Comparison of ENCODE assay signal across 16 mouse cellular contexts in genomic region chr3:104279505-104279904, GRCm38 (mm10). TPM values are rescaled to one million over a fixed set of nuclear protein-coding genes. Genes with fewer than 3 reads are reported as not detected.
DNase-seq lines count a peak whose midpoint lies in the region; ATAC-seq and TF ChIP-seq lines count a peak whose summit lies in the region.
"Had no signal": no experiment of that assay in that cellular context is flagged by ENCODE, and none has a peak within 500 bp of the region (broad histone marks: within the 10 kb centered on the region; RNA-seq: fewer than 3 reads in every experiment).

No protein-coding gene starts in this region.

- no peak overlapping the region for H3K9ac ChIP-seq in intestine, postnatal 0 days (ENCODE audit: low read depth, low read length)
- H3K9ac ChIP-seq: forebrain, postnatal 0 days; hindbrain, embryonic 15.5 days; lung, embryonic 14.5 days had no signal

- intact Hi-C loops in heart, postnatal 25 days (cut with DNase I) = no loop called here

- H3K27me3 ChIP-seq in intestine, postnatal 0 days (replicated peaks; ENCODE audit: control insufficient read depth, insufficient read depth, low read length) = no peaks in the 10 kb centered on the region
- H3K27me3 ChIP-seq in heart, embryonic 10.5 days (ENCODE audit: insufficient read depth, poor library complexity, severe bottlenecking) = no peaks in the 10 kb centered on the region
- H3K27me3 ChIP-seq: hindbrain, embryonic 15.5 days had no signal

- no peak for TF ChIP-seq CTCF in intestine, postnatal 0 days (IDR thresholded peaks at IDR 0.05; ENCODE audit: low read depth)

- H3K4me1 ChIP-seq in intestine, postnatal 0 days (replicated peaks; ENCODE audit: control insufficient read depth, insufficient read depth, low read length) = 0 out of 2 replicates have a peak, but pooled peaks cover 2% of the 10 kb centered on the region
- H3K4me1 ChIP-seq in heart, embryonic 10.5 days = peaks cover 15% of the 10 kb centered on the region

- ATAC-seq in intestine, postnatal 0 days = peak; percentile 67
- peak; percentile 82 for ATAC-seq in megakaryocyte, adult 5-6 weeks (ENCODE audit: poor library complexity, severe bottlenecking)
- ATAC-seq: activated CD4-positive, CD25-positive, alpha-beta regulatory T cell, adult 4 months; CD4-positive, CD25-positive, alpha-beta regulatory T cell, adult 4 months; forebrain, postnatal 0 days had no signal

- no peaks in the 10 kb centered on the region for H3K9me3 ChIP-seq in intestine, postnatal 0 days (ENCODE audit: control insufficient read depth)
- no peaks in the 10 kb centered on the region for H3K9me3 ChIP-seq in heart, embryonic 10.5 days
- H3K9me3 ChIP-seq: hindbrain, embryonic 15.5 days had no signal

- H3K4me3 ChIP-seq in intestine, postnatal 0 days (ENCODE audit: low read depth, low read length) = no peak overlapping the region
- no peak overlapping the region for H3K4me3 ChIP-seq in heart, embryonic 10.5 days
- H3K4me3 ChIP-seq: erythroblast, embryonic 14.5 days; hindbrain, embryonic 15.5 days had no signal

- H3K27ac ChIP-seq in intestine, postnatal 0 days (ENCODE audit: low read depth, low read length) = no peak overlapping the region
- H3K27ac ChIP-seq in heart, embryonic 10.5 days = no peak overlapping the region
- H3K27ac ChIP-seq: hindbrain, embryonic 15.5 days had no signal

- no peaks in the 10 kb centered on the region for H3K36me3 ChIP-seq in intestine, postnatal 0 days (ENCODE audit: control insufficient read depth, insufficient read depth)
- H3K36me3 ChIP-seq in heart, embryonic 10.5 days = no peaks in the 10 kb centered on the region
- H3K36me3 ChIP-seq: hindbrain, embryonic 15.5 days had no signal

- WGBS in intestine, postnatal 0 days = 28% methylated on average over 6 of the region's 6 CpGs
- 71% methylated on average over 6 of the region's 6 CpGs for WGBS in heart, embryonic 10.5 days

- DNase-seq in lung, adult 18-20 months = peak; percentile 15 to 41
- no peak for DNase-seq in lung, postnatal 14 days
- peak; percentile 31 for DNase-seq in adrenal gland, postnatal 14 days
- DNase-seq in heart, embryonic 10.5 days (ENCODE audit: low spot score) = no peak
- DNase-seq in heart, postnatal 25 days (ENCODE audit: low spot score) = no peak
- DNase-seq: cerebellum, adult 9-11 months; forebrain, postnatal 0 days; lung, embryonic 14.5 days; midbrain, embryonic 14.5 days; thymus, postnatal 14 days had no signal

- H3K4me2 ChIP-seq in intestine, postnatal 0 days (replicated peaks; ENCODE audit: low read depth) = no peak overlapping the region
- H3K4me2 ChIP-seq: hindbrain, embryonic 15.5 days; lung, embryonic 14.5 days had no signal

RNA-seq across cellular contexts. Expression of gene Magi3, which starts 59.3 kb away (rescaled TPM):
- 17.4 and 18.3 TPM in 2 replicates for total RNA-seq in adrenal gland, postnatal 14 days (2021)
- polyA plus RNA-seq in intestine, postnatal 0 days (2015; fragmentation: Nextera tagmentation; extraction: Ambion mirVana) = 4.6 and 4.9 TPM in 2 replicates
- 4.7 and 6.2 TPM in 2 replicates for total RNA-seq in megakaryocyte, adult 5-6 weeks (2015)
- 10.4 and 10.9 TPM in 2 replicates for total RNA-seq in megakaryocyte, adult 5-6 weeks (2017)
- polyA plus RNA-seq in heart, embryonic 10.5 days (2016; fragmentation: Nextera tagmentation; extraction: Ambion mirVana) = 8.7 and 11.4 TPM in 2 replicates
- 10 to 100 TPM; 34.3 to 35.6 TPM for total RNA-seq in heart, postnatal 25 days (2021)

Comparison
In these comparisons a context has a peak if more than half of its experiments do, and no peak if none do; other contexts are left out.
1. DNase-seq: peak in lung, adult 18-20 months (2 of 2) and adrenal gland, postnatal 14 days (single experiment); none in lung, postnatal 14 days (single experiment), heart, embryonic 10.5 days (single experiment) and heart, postnatal 25 days (single experiment).